Mouse (Mus musculus) E14TG2a.4 (cell line): ENCODE data around the gene Ubash3b.

Experiments
- CTCF ChIP-seq: conservative IDR thresholded peaks from 2 replicates; pipeline ENCODE4 v1.5.1; 2014; ENCODE audit warnings: low read length
- NANOG ChIP-seq: IDR thresholded peaks from 2 replicates; pipeline ENCODE4 v1.6.1; 2014; ENCODE audit warnings: borderline replicate concordance, low read length, mixed read lengths

GRCm38 (mm10) chr9:41109749-41110148 is 51.7 kb downstream of the Ubash3b start:
- TF ChIP-seq CTCF (no peak), NANOG (no peak)
